Mouse (Mus musculus) MEL-GATA-1-ER (cell line): ENCODE results near the gene Pip4p1.

Experiments
- DNase-seq: peaks from one replicate; pipeline ENCODE4 v3.0.0-alpha.2; 2012; ENCODE audit warnings: low read depth; ENCODE audit errors: extremely low read depth

Pip4p1 gene

GRCm38 (mm10) chr14:50895985-50896746, 34.5 kb downstream of the Pip4p1 start:
- no peak for DNase-seq

- DNase-seq, result no peak
These were observed 35.2 kb downstream of the Pip4p1 start for GRCm38 (mm10) chr14:50895407-50895806.

GRCm38 (mm10) chr14:50892541-50893459, 37.9 kb downstream of the Pip4p1 start:
- DNase-seq, result no peak

GRCm38 (mm10) chr14:50892091-50892490, 38.6 kb downstream of the Pip4p1 start:
- no peak for DNase-seq

GRCm38 (mm10) chr14:50891621-50892020, 39.0 kb downstream of the Pip4p1 start:
- DNase-seq, result no peak

GRCm38 (mm10) chr14:50876236-50876950, 54.3 kb downstream of the Pip4p1 start:
- DNase-seq, result no peak
